Mouse (Mus musculus): ENCODE results near the gene Foxp3.

The Foxp3 gene

GRCm38 (mm10) chrX:7617889-7618551 lies 44.6 kb downstream of the Foxp3 start:
- in situ Hi-C loops (cut with MboI), result no loop called here

GRCm38 (mm10) chrX:7632560-7632959 lies 59.1 kb downstream of the Foxp3 start:
- in situ Hi-C loops (cut with MboI), result no loop called here

GRCm38 (mm10) chrX:7635101-7635500 lies 61.7 kb downstream of the Foxp3 start:
- in situ Hi-C loops (cut with MboI), result no loop called here

- in situ Hi-C loops (cut with MboI), result no loop called here
Observed at GRCm38 (mm10) chrX:7638401-7639091, 65.1 kb downstream of the Foxp3 start, which contains the start of gene Syp. TSS of gene Syp (plus strand) at chrX:7638471.

- in situ Hi-C loops (cut with MboI), result no loop called here
Observed at GRCm38 (mm10) chrX:7639536-7640325, 66.3 kb downstream of the Foxp3 start.

GRCm38 (mm10) chrX:7640785-7641184 lies 67.3 kb downstream of the Foxp3 start:
- in situ Hi-C loops (cut with MboI), result no loop called here

Data from mature B cell (primary cell).